Mouse (Mus musculus) left cerebral cortex, postnatal 36 days (tissue): ENCODE measurements around the gene Zfp879. TPM values are rescaled to one million over a fixed set of nuclear protein-coding genes. Genes with fewer than 3 reads are reported as not detected.

ENCODE experiments used
- total RNA-seq, 2 experiments: library from RNA; stranded (reverse); gene quantifications; 2 replicates each; pipeline ENCODE4 v1.2.3; 2021

Gene Zfp879
- total RNA-seq, 2 experiments from 2014 or later: 3.4 to 3.8 TPM

Other genes with a start within 250 kb of the Zfp879 start
- 10 to 100 TPM in 1 of 2 experiments, 1 to 10 TPM in 1; 8.2 to 12.6 TPM for gene Adamts2, start 239.5 kb downstream of the Zfp879 start, total RNA-seq
- 10 to 100 TPM; 43.2 to 45.9 TPM for gene Zfp354c, start 13.8 kb downstream of the Zfp879 start, total RNA-seq
- not detected for gene Grm6, start 9.1 kb upstream of the Zfp879 start, total RNA-seq
- 1 to 10 TPM; 6.2 to 6.4 TPM for gene Zfp454, start 46.1 kb upstream of the Zfp879 start, total RNA-seq
- gene Zfp2, start 74.6 kb upstream of the Zfp879 start, total RNA-seq: 10 to 100 TPM; 23.2 to 24.0 TPM
- 1 to 10 TPM; 5.4 to 5.9 TPM for gene Zfp354b, start 90.1 kb upstream of the Zfp879 start, total RNA-seq
- gene 4933414I15Rik, start 102.2 kb upstream of the Zfp879 start, total RNA-seq: not detected
- not detected for gene Prop1, start 112.2 kb upstream of the Zfp879 start, total RNA-seq
- gene Olfr1378, start 125.0 kb upstream of the Zfp879 start, total RNA-seq: not detected
- not detected for gene Olfr1377, start 140.4 kb upstream of the Zfp879 start, total RNA-seq
- not detected for gene Olfr51, start 162.0 kb upstream of the Zfp879 start, total RNA-seq
- gene Olfr54, start 172.7 kb upstream of the Zfp879 start, total RNA-seq: not detected
- not detected for gene Olfr1375, start 206.6 kb upstream of the Zfp879 start, total RNA-seq
- 1 to 10 TPM; 8.1 to 9.3 TPM for gene Zfp354a, start 217.7 kb upstream of the Zfp879 start, total RNA-seq